Mouse (Mus musculus) B cell, adult 62 days (primary cell): ENCODE measurements around the gene Gm4922. TPM values are rescaled to one million over a fixed set of nuclear protein-coding genes. Genes with fewer than 3 reads are reported as not detected.

Experiments used
- total RNA-seq: library from RNA; stranded (reverse); gene quantifications from 4 replicates; pipeline ENCODE4 v1.2.4, GENCODE M21; 2023

Gm4922 gene
- total RNA-seq, result not detected in 4 replicates

DNA sequence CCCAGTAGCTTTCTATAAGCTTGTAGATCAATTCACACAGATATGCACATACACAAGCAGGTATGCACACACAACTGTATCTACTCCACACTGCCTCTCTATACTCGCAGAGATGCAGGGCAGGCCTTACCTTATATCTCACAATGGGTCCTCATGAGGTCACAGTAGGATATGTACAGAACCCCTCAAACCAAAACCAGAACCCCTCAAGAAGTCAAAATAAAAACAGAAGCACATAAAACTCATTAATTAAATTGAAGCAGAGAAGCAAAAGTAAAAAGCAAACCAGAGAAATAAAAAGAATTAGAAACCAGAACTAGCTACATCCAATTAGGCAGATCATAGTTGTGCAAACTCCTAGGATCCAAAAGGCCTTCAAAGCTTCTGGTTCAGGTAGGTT is at the start of gene Gm4922:
Gene Gm4922, minus strand, starts transcription at position 101 of the 400 bp plus-strand sequence.

DNA sequence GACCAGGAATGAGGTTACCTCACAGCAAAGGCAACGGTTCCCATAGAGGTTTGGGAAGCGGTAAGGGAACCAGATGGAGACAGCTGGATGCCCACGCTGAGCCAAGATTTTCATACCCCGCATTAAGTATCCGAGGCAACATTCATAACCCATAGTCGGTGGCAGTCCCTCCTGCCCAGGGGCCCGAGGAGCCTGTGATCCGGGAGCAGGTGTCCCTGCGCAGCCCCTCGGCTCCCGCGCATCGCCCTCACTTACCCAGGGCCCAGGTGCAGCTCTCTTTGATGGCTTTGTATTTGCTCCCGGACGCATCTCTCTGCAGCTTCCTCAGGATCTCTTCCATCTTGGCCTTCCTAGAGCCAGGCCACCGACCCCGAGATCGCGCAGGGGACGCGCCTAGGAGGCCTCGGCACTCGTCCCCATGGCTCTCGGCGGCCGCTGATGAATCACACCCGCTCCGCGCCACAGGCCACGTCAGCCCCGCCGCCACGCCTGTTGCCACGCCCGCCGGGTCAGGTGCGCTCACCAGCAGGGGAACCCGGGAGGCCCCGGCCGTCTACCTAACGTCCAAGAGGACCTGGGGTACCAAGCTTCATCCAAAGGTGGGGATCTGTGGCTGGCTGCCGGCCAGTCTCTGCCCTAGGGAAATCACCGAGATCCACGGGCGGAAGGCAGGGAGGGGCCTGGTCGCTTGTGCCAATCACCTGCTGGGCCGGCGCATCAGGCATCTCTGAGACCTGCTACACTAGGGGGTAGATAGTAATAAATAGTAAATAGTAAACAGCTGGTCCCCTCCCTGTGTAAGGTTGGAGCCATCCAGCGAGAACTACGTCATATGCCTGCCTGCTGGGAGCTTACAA is 43.1 kb downstream of the Gm4922 start, which contains the start of gene Arfgef3:
Gene Arfgef3, minus strand, starts transcription at position 664 of the 857 bp plus-strand sequence.

Other genes with a start within 250 kb of the Gm4922 start
- not detected in 4 replicates for gene Hebp2, start 240.7 kb downstream of the Gm4922 start, total RNA-seq
- gene Arfgef3, start 42.8 kb downstream of the Gm4922 start, total RNA-seq, result not detected in 4 replicates
- 0.48 to 0.79 TPM (median 0.72 TPM) in 4 replicates for gene Perp, start 58.2 kb upstream of the Gm4922 start, total RNA-seq
- 737 to 903 TPM (median 851 TPM) in 4 replicates for gene Tnfaip3, start 228.9 kb upstream of the Gm4922 start, total RNA-seq